Mouse (Mus musculus) megakaryocyte-erythroid progenitor cell, adult 5-6 weeks (primary cell): ENCODE measurements around the gene Cdip1. TPM values are rescaled to one million over a fixed set of nuclear protein-coding genes. Genes with fewer than 3 reads are reported as not detected.

ENCODE experiments used
- ATAC-seq: replicated peaks from 2 replicates; pipeline ENCODE4 v1.8.0; 2016; ENCODE audit warnings: mild to moderate bottlenecking, inconsistent platforms; ENCODE audit not compliant: severe bottlenecking, poor library complexity, low FRiP score, low TSS enrichment
- total RNA-seq, 2 experiments: library from RNA; stranded (forward) in 1 of 2; stranded (reverse) in 1 of 2; fragments of 200-1000, 215-1000 nt in 1 of 2; fragments of >200 nt in 1 of 2; fragmentation: Nextera tagmentation in 1 of 2; gene quantifications; 2 replicates each; pipeline ENCODE4 v1.2.3; 2014 to 2017

Gene Cdip1
- total RNA-seq, 2 experiments from 2014 or later = 15.3 to 15.5 TPM

GRCm38 (mm10) chr16:4725266-4725665, 64.8 kb downstream of the Cdip1 start:
- ATAC-seq = no peak

GRCm38 (mm10) chr16:4722915-4723209, 67.2 kb downstream of the Cdip1 start:
- no peak for ATAC-seq

GRCm38 (mm10) chr16:4722128-4722914, 67.8 kb downstream of the Cdip1 start:
- ATAC-seq = no peak

GRCm38 (mm10) chr16:4718753-4719518, 71.2 kb downstream of the Cdip1 start, which contains the start of gene Nmral1:
TSS of gene Nmral1 (minus strand) at chr16:4719356.
- peak; percentile 89 for ATAC-seq

GRCm38 (mm10) chr16:4717866-4718265, 72.2 kb downstream of the Cdip1 start:
- ATAC-seq = no peak

- ATAC-seq = no peak
Measured at GRCm38 (mm10) chr16:4713861-4714710, 76.0 kb downstream of the Cdip1 start.

- no peak for ATAC-seq
Measured at GRCm38 (mm10) chr16:4711173-4711572, 78.9 kb downstream of the Cdip1 start.

GRCm38 (mm10) chr16:4705541-4705940, 84.6 kb downstream of the Cdip1 start:
- ATAC-seq = no peak

- ATAC-seq = no peak
Measured at GRCm38 (mm10) chr16:4702646-4703045, 87.4 kb downstream of the Cdip1 start.

GRCm38 (mm10) chr16:4701211-4701610, 88.9 kb downstream of the Cdip1 start:
- ATAC-seq = no peak

Other genes starting within 250 kb of the Cdip1 start
- 2.3 and 9.7 TPM in 2 replicates for gene Srl, start 248.5 kb downstream of the Cdip1 start, total RNA-seq (2014; fragmentation: Nextera tagmentation)
- gene Srl, start 248.5 kb downstream of the Cdip1 start, total RNA-seq (2017) = 6.9 and 9.5 TPM in 2 replicates
- gene Tfap4, start 230.4 kb downstream of the Cdip1 start, total RNA-seq (2014; fragmentation: Nextera tagmentation) = 31.4 and 38.4 TPM in 2 replicates
- 47.3 and 69.9 TPM in 2 replicates for gene Tfap4, start 230.4 kb downstream of the Cdip1 start, total RNA-seq (2017)
- 2.0 TPM in 1 of 2 replicates, not detected in the other for gene Glis2, start 195.6 kb downstream of the Cdip1 start, total RNA-seq (2014; fragmentation: Nextera tagmentation)
- 0.33 TPM in 1 of 2 replicates, not detected in the other for gene Glis2, start 195.6 kb downstream of the Cdip1 start, total RNA-seq (2017)
- 76.0 and 100 TPM in 2 replicates for gene Pam16, start 165.3 kb downstream of the Cdip1 start, total RNA-seq (2014; fragmentation: Nextera tagmentation)
- gene Pam16, start 165.3 kb downstream of the Cdip1 start, total RNA-seq (2017) = 18.2 and 24.0 TPM in 2 replicates
- gene Vasn, start 150.4 kb downstream of the Cdip1 start, total RNA-seq (2014; fragmentation: Nextera tagmentation) = not detected in 2 replicates
- 0.38 and 0.65 TPM in 2 replicates for gene Vasn, start 150.4 kb downstream of the Cdip1 start, total RNA-seq (2017)
- gene Dnaja3, start 150.3 kb downstream of the Cdip1 start, total RNA-seq (2014; fragmentation: Nextera tagmentation) = 56.5 and 81.2 TPM in 2 replicates
- 71.0 and 106 TPM in 2 replicates for gene Dnaja3, start 150.3 kb downstream of the Cdip1 start, total RNA-seq (2017)
- 48.2 and 78.5 TPM in 2 replicates for gene Coro7, start 110.5 kb downstream of the Cdip1 start, total RNA-seq (2014; fragmentation: Nextera tagmentation)
- gene Coro7, start 110.5 kb downstream of the Cdip1 start, total RNA-seq (2017) = 10.4 and 15.7 TPM in 2 replicates
- gene Nmral1, start 70.9 kb downstream of the Cdip1 start, total RNA-seq (2014; fragmentation: Nextera tagmentation) = 72.1 and 80.1 TPM in 2 replicates
- gene Nmral1, start 70.9 kb downstream of the Cdip1 start, total RNA-seq (2017) = 81.5 and 95.5 TPM in 2 replicates
- 28.4 and 31.9 TPM in 2 replicates for gene Hmox2, start 63.9 kb downstream of the Cdip1 start, total RNA-seq (2014; fragmentation: Nextera tagmentation)
- gene Hmox2, start 63.9 kb downstream of the Cdip1 start, total RNA-seq (2017) = 43.8 and 49.9 TPM in 2 replicates
- gene 4930562C15Rik, start 45.1 kb upstream of the Cdip1 start, total RNA-seq (2014; fragmentation: Nextera tagmentation) = not detected in 2 replicates
- gene 4930562C15Rik, start 45.1 kb upstream of the Cdip1 start, total RNA-seq (2017) = not detected in 2 replicates
- 20.3 and 33.3 TPM in 2 replicates for gene Ubald1, start 90.0 kb upstream of the Cdip1 start, total RNA-seq (2014; fragmentation: Nextera tagmentation)
- 15.2 and 16.5 TPM in 2 replicates for gene Ubald1, start 90.0 kb upstream of the Cdip1 start, total RNA-seq (2017)
- 16.0 and 21.8 TPM in 2 replicates for gene Mgrn1, start 96.0 kb upstream of the Cdip1 start, total RNA-seq (2014; fragmentation: Nextera tagmentation)
- gene Mgrn1, start 96.0 kb upstream of the Cdip1 start, total RNA-seq (2017) = 8.7 and 13.3 TPM in 2 replicates
- 46.3 and 49.3 TPM in 2 replicates for gene Nudt16l1, start 148.5 kb upstream of the Cdip1 start, total RNA-seq (2014; fragmentation: Nextera tagmentation)
- 13.4 and 15.0 TPM in 2 replicates for gene Nudt16l1, start 148.5 kb upstream of the Cdip1 start, total RNA-seq (2017)
- gene Anks3, start 173.9 kb upstream of the Cdip1 start, total RNA-seq (2014; fragmentation: Nextera tagmentation) = 25.3 and 25.4 TPM in 2 replicates
- 9.5 and 11.6 TPM in 2 replicates for gene Anks3, start 173.9 kb upstream of the Cdip1 start, total RNA-seq (2017)
- not detected in 2 replicates for gene Sept12, start 207.6 kb upstream of the Cdip1 start, total RNA-seq (2014; fragmentation: Nextera tagmentation)
- gene Sept12, start 207.6 kb upstream of the Cdip1 start, total RNA-seq (2017) = not detected in 2 replicates
- gene Smim22, start 217.0 kb upstream of the Cdip1 start, total RNA-seq (2014; fragmentation: Nextera tagmentation) = not detected in 2 replicates
- gene Smim22, start 217.0 kb upstream of the Cdip1 start, total RNA-seq (2017) = not detected in 2 replicates
- 3.4 and 24.4 TPM in 2 replicates for gene Rogdi, start 223.3 kb upstream of the Cdip1 start, total RNA-seq (2014; fragmentation: Nextera tagmentation)
- gene Rogdi, start 223.3 kb upstream of the Cdip1 start, total RNA-seq (2017) = 1.6 and 2.2 TPM in 2 replicates